Mouse (Mus musculus) MEL (cell line): ENCODE measurements around the gene Fgfr2. TPM values are rescaled to one million over a fixed set of nuclear protein-coding genes. Genes with fewer than 3 reads are reported as not detected.

Experiments
- DNase-seq: peaks from one replicate; pipeline ENCODE4 v3.0.0; 2011; ENCODE audit warnings: low read depth, low spot score
- H3K27ac ChIP-seq: 2 replicates; pipeline ENCODE4 v1.5.1; 2012; ENCODE audit warnings: low read depth, mild to moderate bottlenecking, control low read depth, low read length, moderate library complexity; ENCODE audit not compliant: control insufficient read depth
- H3K27me3 ChIP-seq, 2 experiments: fragments of 150-350 bp in 1 of 2; sonication (generic) in 1 of 2; 2 replicates each; pipeline ENCODE4 v1.6.1; 2012; ENCODE audit warnings: low read length in 2 of 2, mild to moderate bottlenecking in 2 of 2, improper control_type of control experiment in 1 of 2, moderate library complexity in 1 of 2; ENCODE audit not compliant: insufficient read depth in 2 of 2, control insufficient read depth in 1 of 2
- H3K36me3 ChIP-seq, 2 experiments: 2 replicates each; pipeline ENCODE4 v1.6.1; 2012 to 2014; ENCODE audit warnings: low read length in 2 of 2, improper control_type of control experiment in 1 of 2, inconsistent platforms in 1 of 2, mild to moderate bottlenecking in 1 of 2; ENCODE audit not compliant: insufficient read depth in 2 of 2, control insufficient read depth in 1 of 2
- H3K4me1 ChIP-seq, 2 experiments: fragments of 150-350 bp in 1 of 2; sonication (generic) in 1 of 2; 2 replicates each; pipeline ENCODE4 v1.6.1; 2012; ENCODE audit warnings: low read length in 2 of 2, improper control_type of control experiment in 1 of 2, mild to moderate bottlenecking in 1 of 2; ENCODE audit not compliant: insufficient read depth in 2 of 2, control insufficient read depth in 1 of 2
- H3K4me3 ChIP-seq, 2 experiments: fragments of 150-350 bp in 1 of 2; sonication (generic) in 1 of 2; 2 replicates each; pipeline ENCODE4 v1.5.1; 2012; ENCODE audit warnings: low read depth in 2 of 2, low read length in 2 of 2, mild to moderate bottlenecking in 2 of 2, moderate library complexity in 2 of 2, control low read depth in 1 of 2, improper control_type of control experiment in 1 of 2; ENCODE audit not compliant: control insufficient read depth in 1 of 2, insufficient read depth in 1 of 2
- H3K79me2 ChIP-seq: 2 replicates; pipeline ENCODE4 v1.6.1; 2012; ENCODE audit warnings: mild to moderate bottlenecking, low read length, moderate library complexity; ENCODE audit not compliant: control insufficient read depth, poor library complexity, insufficient read depth
- H3K9ac ChIP-seq: 2 replicates; pipeline ENCODE4 v1.6.1; 2012; ENCODE audit warnings: low read depth, mild to moderate bottlenecking, control low read depth, low read length, moderate library complexity; ENCODE audit not compliant: control insufficient read depth, poor library complexity, severe bottlenecking
- H3K9me3 ChIP-seq: fragments of 150-350 bp; sonication (generic); replicated peaks from 2 replicates; pipeline ENCODE4 v1.6.1; 2012; ENCODE audit warnings: mild to moderate bottlenecking, low read length, improper control_type of control experiment, moderate library complexity; ENCODE audit not compliant: insufficient read depth
- CHD1 ChIP-seq: IDR thresholded peaks from 2 replicates; pipeline ENCODE4 v1.6.1; 2012; ENCODE audit warnings: low read depth, mild to moderate bottlenecking, inconsistent platforms, low read length, improper control_type of control experiment
- CHD2 ChIP-seq: IDR thresholded peaks from 2 replicates; pipeline ENCODE4 v1.6.1; 2011; ENCODE audit warnings: low read length, improper control_type of control experiment
- CTCF ChIP-seq, 3 experiments: IDR thresholded peaks in 2 of 3; conservative IDR thresholded peaks in 1 of 3; 2 replicates each; pipeline ENCODE4 v1.5.1; 2011 to 2012; ENCODE audit warnings: low read length in 3 of 3, low read depth in 2 of 3, mild to moderate bottlenecking in 2 of 3, improper control_type of control experiment in 1 of 3, inconsistent platforms in 1 of 3, mixed read lengths in 1 of 3, moderate library complexity in 1 of 3; ENCODE audit not compliant: control insufficient read depth in 1 of 3, insufficient read depth in 1 of 3, poor library complexity in 1 of 3, severe bottlenecking in 1 of 3
- E2F4 ChIP-seq: IDR thresholded peaks from 2 replicates; pipeline ENCODE4 v1.6.1; 2011; ENCODE audit warnings: low read depth, low read length, improper control_type of control experiment, borderline replicate concordance
- ETS1 ChIP-seq: IDR thresholded peaks from 2 replicates; pipeline ENCODE4 v1.6.1; 2012; ENCODE audit warnings: low read depth, mild to moderate bottlenecking, inconsistent platforms, low read length, improper control_type of control experiment, moderate library complexity
- GABPA ChIP-seq: IDR thresholded peaks from 2 replicates; pipeline ENCODE4 v1.6.1; 2012; ENCODE audit warnings: low read depth, mild to moderate bottlenecking, inconsistent platforms, low read length, improper control_type of control experiment, moderate library complexity
- GATA1 ChIP-seq: IDR thresholded peaks from 2 replicates; pipeline ENCODE4 v1.6.1; 2011; ENCODE audit warnings: low read depth, low read length, improper control_type of control experiment
- KAT2A ChIP-seq: conservative IDR thresholded peaks from 2 replicates; pipeline ENCODE4 v1.6.1; 2012; ENCODE audit warnings: low read depth, low read length, improper control_type of control experiment, inconsistent platforms
- MAFK ChIP-seq: IDR thresholded peaks from 2 replicates; pipeline ENCODE4 v1.6.1; 2011; ENCODE audit warnings: low read depth, mild to moderate bottlenecking, low read length, improper control_type of control experiment, borderline replicate concordance
- MEF2A ChIP-seq: IDR thresholded peaks from 2 replicates; pipeline ENCODE4 v1.6.1; 2014; ENCODE audit warnings: low read depth, mild to moderate bottlenecking, inconsistent platforms, low read length, improper control_type of control experiment; ENCODE audit not compliant: poor library complexity, insufficient replicate concordance, severe bottlenecking; ENCODE audit errors: extremely low read depth
- MYC ChIP-seq: IDR thresholded peaks from 2 replicates; pipeline ENCODE4 v1.6.1; 2011; ENCODE audit warnings: low read depth, mild to moderate bottlenecking, low read length, improper control_type of control experiment, moderate library complexity
- POLR2AphosphoS2 ChIP-seq: IDR thresholded peaks from 2 replicates; pipeline ENCODE4 v1.6.1; 2011; ENCODE audit warnings: low read length, improper control_type of control experiment
- POLR2AphosphoS5 ChIP-seq: IDR thresholded peaks from 2 replicates; pipeline ENCODE4 v1.6.1; 2012; ENCODE audit warnings: low read depth, borderline replicate concordance, mild to moderate bottlenecking, inconsistent platforms, low read length, moderate library complexity, mixed read lengths
- TBP ChIP-seq: IDR thresholded peaks from 2 replicates; pipeline ENCODE4 v1.8.0; 2011; ENCODE audit warnings: low read depth, low read length, improper control_type of control experiment
- USF1 ChIP-seq: IDR thresholded peaks from 2 replicates; pipeline ENCODE4 v1.6.1; 2014; ENCODE audit warnings: low read depth, mild to moderate bottlenecking, inconsistent platforms, low read length, improper control_type of control experiment, moderate library complexity
- ZC3H11A ChIP-seq: IDR thresholded peaks from 2 replicates; pipeline ENCODE4 v1.6.1; 2012; ENCODE audit warnings: low read depth, mild to moderate bottlenecking, inconsistent platforms, low read length, improper control_type of control experiment
- ZKSCAN1 ChIP-seq: IDR thresholded peaks from 2 replicates; pipeline ENCODE4 v1.6.1; 2012; ENCODE audit warnings: low read depth, mild to moderate bottlenecking, inconsistent platforms, low read length, improper control_type of control experiment, moderate library complexity
- polyA plus RNA-seq, 2 experiments: library from polyadenylated mRNA; stranded (reverse) in 1 of 2; unstranded in 1 of 2; fragments of >175 nt in 1 of 2; fragments of >200 nt in 1 of 2; gene quantifications; 2 replicates each; pipeline versions ENCODE4 v1.2.1 to v1.2.4; 2012; ENCODE audit warnings: low replicate concordance in 2 of 2, low read depth in 1 of 2; ENCODE audit not compliant: insufficient read length in 2 of 2, insufficient read depth in 1 of 2, missing spikeins in 1 of 2
- total RNA-seq: library from RNA; depleted of rRNA; stranded (reverse); fragments of 300-350 nt; gene quantifications from 2 replicates; pipeline ENCODE4 v1.2.3, GENCODE M21; 2012

Fgfr2 gene
- total and polyA plus RNA-seq, 3 experiments: not detected

- Histone ChIP-seq H3K9me3 (no peaks in the 10 kb centered on the region), H3K79me2 (no peaks in the 10 kb centered on the region), H3K27ac (no peak overlapping the region), H3K4me1 (no peaks in the 10 kb centered on the region), H3K9ac (no peak overlapping the region), H3K4me3 (no peak overlapping the region), H3K36me3 (no peaks in the 10 kb centered on the region), H3K27me3 (no peaks in the 10 kb centered on the region)
- TF ChIP-seq TBP (no peak), POLR2AphosphoS5 (no peak), USF1 (no peak), ETS1 (no peak), MEF2A (no peak)
- no peak for DNase-seq
These were observed 3004.4 kb downstream of the Fgfr2 start for GRCm38 (mm10) chr7:130118726-130119125.

DNA sequence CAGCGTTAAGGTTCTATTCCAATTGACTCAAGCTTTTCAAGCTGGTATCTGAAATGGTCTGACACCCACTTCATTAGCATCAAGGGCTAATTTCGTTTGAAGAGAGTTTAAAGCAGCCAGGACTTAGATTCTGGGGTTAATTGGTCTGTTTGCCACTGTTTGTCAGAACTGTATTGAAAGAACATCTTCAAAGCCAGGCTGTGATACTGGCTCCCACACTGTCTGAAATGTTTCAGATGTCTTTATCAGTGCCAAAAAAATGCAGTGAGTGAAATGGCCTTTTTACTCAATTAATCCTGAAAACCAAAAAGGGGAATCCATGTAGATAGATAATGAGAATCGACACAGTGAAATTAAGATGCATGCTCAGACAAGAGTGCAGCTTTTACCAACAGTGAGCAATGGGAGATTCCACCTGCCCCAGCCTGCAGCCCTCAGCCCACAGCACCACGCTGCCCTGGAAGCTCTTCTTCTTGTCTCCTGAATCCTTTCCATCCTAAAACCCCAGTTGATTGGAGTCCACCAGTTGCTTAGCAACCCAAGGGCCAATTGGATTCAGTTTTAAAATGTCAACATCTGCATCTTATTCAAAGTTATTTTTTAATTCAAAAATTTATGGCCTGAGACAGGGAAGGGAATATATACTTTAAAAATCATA is 3005.6 kb downstream of the Fgfr2 start:
- no peaks in the 10 kb centered on the region for H3K9me3 ChIP-seq

GRCm38 (mm10) chr7:130114436-130114835 is 3008.7 kb downstream of the Fgfr2 start:
- Histone ChIP-seq H3K27me3 (no peaks in the 10 kb centered on the region), H3K36me3 (no peaks in the 10 kb centered on the region), H3K9ac (no peak overlapping the region), H3K27ac (no peak overlapping the region), H3K4me1 (no peaks in the 10 kb centered on the region), H3K9me3 (no peaks in the 10 kb centered on the region), H3K79me2 (no peaks in the 10 kb centered on the region), H3K4me3 (no peak overlapping the region)
- TF ChIP-seq MYC (no peak), POLR2AphosphoS2 (no peak), ZC3H11A (no peak), CHD1 (no peak), MAFK (no peak), ZKSCAN1 (no peak), GATA1 (no peak), CHD2 (no peak), TBP (no peak), KAT2A (no peak), CTCF (IDR thresholded peaks at IDR 0.05 in 2 of 3, conservative IDR thresholded peaks at IDR 0.05 in 1 of 3; ENCODE audit: control insufficient read depth in 1 of 3, insufficient read depth in 1 of 3, low read depth in 2 of 3, low read length in 3 of 3, poor library complexity in 1 of 3, severe bottlenecking in 1 of 3) (no peak)
- no peak for DNase-seq

More for the DNA sequence above, 3005.6 kb downstream of the Fgfr2 start:
- Histone ChIP-seq H3K9ac (no peak overlapping the region), H3K79me2 (no peaks in the 10 kb centered on the region), H3K4me3 (no peak overlapping the region), H3K27ac (no peak overlapping the region), H3K4me1 (no peaks in the 10 kb centered on the region), H3K36me3 (no peaks in the 10 kb centered on the region), H3K27me3 (no peaks in the 10 kb centered on the region)
- TF ChIP-seq ETS1 (no peak), MYC (no peak), POLR2AphosphoS2 (no peak), E2F4 (no peak), GABPA (no peak), USF1 (no peak)
- DNase-seq: no peak
